Mouse (Mus musculus) liver, postnatal 0 days (tissue): ENCODE results near the gene Lmtk3.

Experiments used
- CTCF ChIP-seq: sonication (generic); IDR thresholded peaks from 2 replicates; pipeline ENCODE4 v1.5.1; 2016; ENCODE audit warnings: antibody characterized with exemption, low read depth
- EP300 ChIP-seq: IDR thresholded peaks from 2 replicates; pipeline ENCODE4 v1.6.1; 2016; ENCODE audit warnings: antibody characterized with exemption, low read depth, mild to moderate bottlenecking

DNA sequence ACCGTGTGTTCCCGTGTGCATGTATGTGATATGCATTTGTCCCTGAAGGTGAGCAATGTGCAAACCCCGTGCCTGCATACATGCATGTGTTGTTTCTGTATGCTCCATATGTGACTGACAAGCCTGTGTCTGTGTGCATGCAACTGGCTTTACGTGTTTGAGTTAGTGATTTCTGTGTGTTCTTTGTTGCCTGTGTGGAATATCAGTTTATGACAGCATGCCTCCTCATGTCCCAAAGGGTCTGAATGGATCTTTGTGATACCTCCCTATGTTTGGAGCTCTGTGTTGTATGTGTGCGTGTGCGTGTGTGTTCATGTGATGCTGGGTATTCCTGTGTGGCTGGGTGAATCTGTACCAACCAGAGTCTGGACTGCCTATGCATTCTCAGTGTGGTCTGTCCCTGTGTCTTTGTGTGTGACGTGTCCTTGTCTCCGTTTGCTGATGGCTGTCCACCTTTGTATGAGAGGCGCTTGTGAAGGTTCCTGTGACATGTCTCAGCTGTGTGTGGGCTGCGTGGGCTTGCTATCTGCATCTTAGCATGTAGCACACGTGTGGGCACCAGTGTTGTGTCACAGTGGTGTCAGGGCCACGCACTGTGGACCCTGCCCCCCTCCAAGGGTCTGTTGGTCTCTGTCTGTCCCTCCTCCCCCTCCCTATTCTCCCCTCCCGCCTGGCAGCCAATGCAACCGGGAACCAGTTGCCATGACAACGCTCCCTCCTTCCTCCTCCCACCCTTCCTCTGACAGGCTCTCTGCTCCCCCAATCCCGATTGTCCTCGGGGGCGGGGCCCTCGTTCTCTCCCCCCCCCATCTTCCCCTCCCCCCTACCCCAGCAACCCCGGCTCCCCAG is 1.2 kb downstream of the Lmtk3 start, which contains the start of gene Sult2b1:
- TF ChIP-seq CTCF (no peak), EP300 (no peak)
